Mouse (Mus musculus) G1E (cell line): Measurements from ENCODE around the gene Ripor2. TPM values are rescaled to one million over a fixed set of nuclear protein-coding genes. Genes with fewer than 3 reads are reported as not detected.

Experiments used
- ATAC-seq: 2 replicates; pipeline ENCODE4 v1.8.0; 2016; ENCODE audit warnings: mild to moderate bottlenecking; ENCODE audit not compliant: insufficient number of reproducible peaks, poor library complexity, low FRiP score, severe bottlenecking; ENCODE audit errors: extremely low read depth
- DNase-seq: peaks from one replicate; pipeline ENCODE4 v3.0.0; 2012; ENCODE audit warnings: low spot score
- H3K27me3 ChIP-seq: 2 replicates; pipeline ENCODE4 v1.6.1; 2012; ENCODE audit warnings: mild to moderate bottlenecking, low read length, inconsistent platforms; ENCODE audit not compliant: insufficient read depth
- H3K36me3 ChIP-seq: replicated peaks from 2 replicates; pipeline ENCODE3; 2012; ENCODE audit warnings: mild to moderate bottlenecking, inconsistent platforms
- H3K4me1 ChIP-seq: 2 replicates; pipeline ENCODE4 v1.6.1; 2012; ENCODE audit warnings: low read depth, low read length, inconsistent platforms, mixed read lengths; ENCODE audit not compliant: insufficient read depth
- H3K4me3 ChIP-seq: 2 replicates; pipeline ENCODE4 v1.5.1; 2012; ENCODE audit warnings: low read depth, mild to moderate bottlenecking, inconsistent platforms, low read length, moderate library complexity, mixed read lengths
- H3K9me3 ChIP-seq: replicated peaks from 2 replicates; pipeline ENCODE4 v1.6.1; 2012; ENCODE audit warnings: inconsistent platforms
- CTCF ChIP-seq: IDR thresholded peaks from 2 replicates; pipeline ENCODE4 v1.5.1; 2012; ENCODE audit warnings: low read depth, low read length, inconsistent platforms, mixed read lengths
- GATA1 ChIP-seq: IDR thresholded peaks from 2 replicates; pipeline ENCODE4 v1.6.1; 2012; ENCODE audit warnings: borderline replicate concordance, low read length, inconsistent platforms, mixed read lengths
- GATA2 ChIP-seq: IDR thresholded peaks from 2 replicates; pipeline ENCODE4 v1.6.1; 2012; ENCODE audit warnings: low read depth, low read length, inconsistent platforms, borderline replicate concordance
- POLR2AphosphoS5 ChIP-seq: IDR thresholded peaks from 2 replicates; pipeline ENCODE4 v1.6.1; 2012; ENCODE audit warnings: low read depth, low read length, inconsistent platforms; ENCODE audit not compliant: insufficient replicate concordance
- TAL1 ChIP-seq: conservative IDR thresholded peaks from 2 replicates; pipeline ENCODE4 v1.6.1; 2012; ENCODE audit warnings: low read depth, low read length, inconsistent platforms, mixed read lengths
- polyA plus RNA-seq: library from polyadenylated mRNA; stranded (reverse); fragments of >175 nt; gene quantifications from 2 replicates; pipeline ENCODE4 v1.2.3, GENCODE M21; 2012
- total RNA-seq, 2 experiments: library from RNA; stranded (forward) in 1 of 2; stranded (reverse) in 1 of 2; fragments of 200-1000 nt in 1 of 2; fragments of >200 nt in 1 of 2; fragmentation: Nextera tagmentation in 1 of 2; gene quantifications; 2 replicates each; pipeline ENCODE4 v1.2.3; 2014 to 2017

The Ripor2 gene
- total and polyA plus RNA-seq, 3 experiments = 0.27 TPM; not detected in 2

GRCm38 (mm10) chr13:24603591-24604009 is 21.6 kb downstream of the Ripor2 start:
- ATAC-seq (no peak), DNase-seq (no peak)
- no peaks in the 10 kb centered on the region for H3K36me3 ChIP-seq
- TF ChIP-seq CTCF (no peak), GATA2 (no peak), TAL1 (no peak), POLR2AphosphoS5 (no peak), GATA1 (no peak)
- no peak overlapping the region for H3K4me3 ChIP-seq
- H3K4me1 ChIP-seq = no peaks in the 10 kb centered on the region
- peaks cover 10% of the 10 kb centered on the region for H3K27me3 ChIP-seq
- no peaks in the 10 kb centered on the region for H3K9me3 ChIP-seq

GRCm38 (mm10) chr13:24604096-24604495 is 22.1 kb downstream of the Ripor2 start:
- peaks cover 10% of the 10 kb centered on the region for H3K27me3 ChIP-seq
- H3K9me3 ChIP-seq = no peaks in the 10 kb centered on the region
- TF ChIP-seq GATA2 = no peak
- TF ChIP-seq TAL1 = no peak
- no peak for TF ChIP-seq POLR2AphosphoS5
- no peak for TF ChIP-seq GATA1
- TF ChIP-seq CTCF = no peak
- H3K36me3 ChIP-seq = no peaks in the 10 kb centered on the region
- DNase-seq (no peak), ATAC-seq (no peak)
- no peak overlapping the region for H3K4me3 ChIP-seq
- no peaks in the 10 kb centered on the region for H3K4me1 ChIP-seq

GRCm38 (mm10) chr13:24604761-24605591 is 23.0 kb downstream of the Ripor2 start:
- DNase-seq (no peak), ATAC-seq (no peak)
- Histone ChIP-seq H3K4me1 (no peaks in the 10 kb centered on the region), H3K36me3 (no peaks in the 10 kb centered on the region), H3K27me3 (peaks cover 10% of the 10 kb centered on the region), H3K4me3 (no peak overlapping the region), H3K9me3 (no peaks in the 10 kb centered on the region)
- no peak for TF ChIP-seq POLR2AphosphoS5
- TF ChIP-seq GATA2 = no peak
- TF ChIP-seq GATA1 = no peak
- no peak for TF ChIP-seq TAL1
- no peak for TF ChIP-seq CTCF

- no peaks in the 10 kb centered on the region for H3K4me1 ChIP-seq
- H3K9me3 ChIP-seq = no peaks in the 10 kb centered on the region
- no peaks in the 10 kb centered on the region for H3K36me3 ChIP-seq
- no peak for TF ChIP-seq TAL1
- ATAC-seq (no peak), DNase-seq (no peak)
- no peak overlapping the region for H3K4me3 ChIP-seq
- H3K27me3 ChIP-seq = peaks cover 10% of the 10 kb centered on the region
Measured at GRCm38 (mm10) chr13:24605755-24606154, 23.8 kb downstream of the Ripor2 start.

- DNase-seq = no peak
- Histone ChIP-seq H3K27me3 (peaks cover 10% of the 10 kb centered on the region), H3K4me3 (no peak overlapping the region), H3K36me3 (no peaks in the 10 kb centered on the region), H3K4me1 (no peaks in the 10 kb centered on the region), H3K9me3 (no peaks in the 10 kb centered on the region)
- ATAC-seq = no peak
- no peak for TF ChIP-seq TAL1
- no peak for TF ChIP-seq GATA1
- TF ChIP-seq POLR2AphosphoS5 = no peak
- TF ChIP-seq CTCF = no peak
- TF ChIP-seq GATA2 = no peak
Measured at GRCm38 (mm10) chr13:24607961-24608360, 26.0 kb downstream of the Ripor2 start.

GRCm38 (mm10) chr13:24608709-24609108 is 26.7 kb downstream of the Ripor2 start:
- no peak for TF ChIP-seq POLR2AphosphoS5
- TF ChIP-seq GATA1 = no peak
- no peak for TF ChIP-seq GATA2
- TF ChIP-seq TAL1 = no peak
- TF ChIP-seq CTCF = no peak
- H3K4me3 ChIP-seq = no peak overlapping the region
- no peak for DNase-seq
- H3K9me3 ChIP-seq = no peaks in the 10 kb centered on the region
- no peak for ATAC-seq
- no peaks in the 10 kb centered on the region for H3K36me3 ChIP-seq
- peaks cover 10% of the 10 kb centered on the region for H3K27me3 ChIP-seq
- no peaks in the 10 kb centered on the region for H3K4me1 ChIP-seq

- Histone ChIP-seq H3K27me3 (peaks cover 3% of the 10 kb centered on the region; the same call in 1 of the 2 replicates), H3K4me1 (no peaks in the 10 kb centered on the region), H3K4me3 (no peak overlapping the region), H3K9me3 (no peaks in the 10 kb centered on the region), H3K36me3 (no peaks in the 10 kb centered on the region)
- ATAC-seq = no peak
- TF ChIP-seq GATA2 (no peak), POLR2AphosphoS5 (no peak), GATA1 (no peak), CTCF (no peak), TAL1 (no peak)
- no peak for DNase-seq
Measured at GRCm38 (mm10) chr13:24610883-24611282, 28.9 kb downstream of the Ripor2 start.
